Mouse (Mus musculus) kidney, adult 2 months (tissue): ENCODE results near the gene Fam234a. TPM values are rescaled to one million over a fixed set of nuclear protein-coding genes. Genes with fewer than 3 reads are reported as not detected.
A peak's percentile ranks its signal among the peaks of the same experiment; 100 is the strongest.

ENCODE experiments used
- DNase-seq: peaks from one replicate; pipeline ENCODE4 v3.0.0; 2021
- H3K27ac ChIP-seq: fragments of 200-500 bp; 2 replicates; pipeline ENCODE4 v1.5.1; 2012; ENCODE audit warnings: low read depth, low read length, control low read depth, inconsistent platforms; ENCODE audit not compliant: insufficient read depth
- H3K27me3 ChIP-seq: fragments of 200-500 bp; replicated peaks from 2 replicates; pipeline ENCODE4 v1.6.1; 2012; ENCODE audit warnings: mild to moderate bottlenecking, moderate library complexity, low read length, inconsistent platforms; ENCODE audit not compliant: control insufficient read depth, insufficient read depth
- H3K36me3 ChIP-seq: fragments of 200-500 bp; 2 replicates; pipeline ENCODE4 v1.6.1; 2012; ENCODE audit warnings: mild to moderate bottlenecking, moderate library complexity, low read length, inconsistent platforms; ENCODE audit not compliant: control insufficient read depth, insufficient read depth
- H3K4me1 ChIP-seq: fragments of 200-500 bp; 2 replicates; pipeline ENCODE4 v1.6.1; 2011; ENCODE audit warnings: low read length; ENCODE audit not compliant: control insufficient read depth, insufficient read depth
- H3K4me3 ChIP-seq: fragments of 200-500 bp; 2 replicates; pipeline ENCODE4 v1.5.1; 2011; ENCODE audit warnings: mild to moderate bottlenecking, low read depth, low read length, control low read depth; ENCODE audit not compliant: insufficient read depth
- CTCF ChIP-seq: fragments of 200-500 bp; conservative IDR thresholded peaks from 2 replicates; pipeline ENCODE4 v1.5.1; 2011; ENCODE audit warnings: low read depth, mild to moderate bottlenecking, control low read depth, low read length, moderate library complexity, mixed read lengths; ENCODE audit not compliant: insufficient read depth, insufficient read length
- POLR2A ChIP-seq: fragments of 200-500 bp; IDR thresholded peaks from one replicate; pipeline ENCODE4 v1.6.1; 2011; ENCODE audit warnings: low read depth, low read length, control low read depth
- WGBS: fragments of 180-500 bp; shearing (Covaris S2); methylation state at CpG from one replicate; pipeline ENCODE4 v1.1.7; 2018; 5-methylcytosine and 5-hydroxymethylcytosine counted together
- polyA plus RNA-seq: library from polyadenylated mRNA; depleted of rRNA; stranded (reverse); fragments of >200 nt; gene quantifications from 2 replicates; pipeline ENCODE4 v1.2.3, GENCODE M21; 2012

Fam234a gene
- polyA plus RNA-seq, 1 experiment: 112 TPM

DNA sequence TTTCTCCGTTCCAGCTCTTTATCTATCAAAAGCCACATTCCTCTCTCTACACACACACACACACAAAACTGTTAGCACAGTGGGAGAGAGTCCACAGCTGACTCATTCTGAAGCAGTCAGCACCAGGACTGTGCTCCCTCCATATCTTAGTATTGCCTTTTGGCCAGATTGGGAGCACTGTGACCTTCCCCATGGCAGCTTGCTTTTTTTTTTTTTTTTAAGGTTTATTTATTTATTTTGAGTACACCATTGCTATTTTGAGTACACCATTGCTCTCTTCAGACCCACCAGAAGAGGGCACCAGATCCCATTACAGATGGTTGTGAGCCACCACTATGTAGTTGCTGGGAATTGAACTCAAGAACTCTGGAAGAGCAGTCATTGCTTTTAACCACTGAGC lies 24.8 kb upstream of the Fam234a start:
- Histone ChIP-seq H3K27me3 (no peaks in the 10 kb centered on the region), H3K27ac (no peak overlapping the region), H3K36me3 (peaks cover 14% of the 10 kb centered on the region), H3K4me3 (no peak overlapping the region), H3K4me1 (no peaks in the 10 kb centered on the region)
- no peak for DNase-seq
- 74% methylated on average over 1 of the region's 1 CpGs for WGBS
- TF ChIP-seq POLR2A (no peak), CTCF (peak; percentile 18; the same call in 1 of the 2 replicates)

GRCm38 (mm10) chr17:26262384-26262783 lies 18.3 kb upstream of the Fam234a start:
- no peaks in the 10 kb centered on the region for H3K4me1 ChIP-seq

GRCm38 (mm10) chr17:26261826-26262225 lies 17.8 kb upstream of the Fam234a start:
- WGBS: 79% methylated on average over 4 of the region's 4 CpGs
- no peaks in the 10 kb centered on the region for H3K27me3 ChIP-seq
- peaks cover 15% of the 10 kb centered on the region for H3K36me3 ChIP-seq

More at GRCm38 (mm10) chr17:26262384-26262783, 18.3 kb upstream of the Fam234a start:
- TF ChIP-seq CTCF (no peak), POLR2A (no peak)
- no peak overlapping the region for H3K27ac ChIP-seq
- 96% methylated on average over 3 of the region's 3 CpGs for WGBS
- H3K27me3 ChIP-seq: no peaks in the 10 kb centered on the region
- no peak for DNase-seq
- no peak overlapping the region for H3K4me3 ChIP-seq
- H3K36me3 ChIP-seq: peaks cover 17% of the 10 kb centered on the region

GRCm38 (mm10) chr17:26255313-26255712 lies 11.3 kb upstream of the Fam234a start:
- Histone ChIP-seq H3K4me1 (peaks cover 3% of the 10 kb centered on the region; the same call in 1 of the 2 replicates), H3K27ac (no peak overlapping the region), H3K27me3 (no peaks in the 10 kb centered on the region), H3K36me3 (peaks cover 2% of the 10 kb centered on the region), H3K4me3 (no peak overlapping the region)
- TF ChIP-seq POLR2A (no peak), CTCF (no peak)
- no peak for DNase-seq
- WGBS: 94% methylated on average over 7 of the region's 7 CpGs

More at GRCm38 (mm10) chr17:26261826-26262225, 17.8 kb upstream of the Fam234a start:
- DNase-seq: no peak
- Histone ChIP-seq H3K27ac (no peak overlapping the region), H3K4me1 (no peaks in the 10 kb centered on the region), H3K4me3 (no peak overlapping the region)
- TF ChIP-seq CTCF: no peak
- no peak for TF ChIP-seq POLR2A

DNA sequence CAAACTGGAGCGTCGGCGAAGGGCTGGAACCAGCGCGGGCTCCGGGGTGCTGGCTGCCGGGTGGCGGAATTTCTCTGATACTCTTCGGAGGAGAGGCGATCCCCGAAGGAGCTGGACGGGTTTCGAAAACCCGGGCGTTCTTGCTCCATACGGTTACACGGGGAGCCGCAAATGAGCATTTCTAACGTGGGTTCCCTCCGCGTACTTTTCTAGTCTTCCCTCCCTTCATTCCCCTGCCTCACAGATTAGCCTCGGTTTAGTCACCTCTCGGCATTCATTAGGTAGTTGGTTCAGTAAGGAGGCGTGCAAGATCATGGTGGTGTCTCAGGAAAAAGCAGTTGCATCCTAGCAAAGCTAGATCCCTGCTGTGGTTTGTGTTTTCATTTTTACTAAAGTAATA lies 9.4 kb upstream of the Fam234a start:
- Histone ChIP-seq H3K4me1 (peaks cover 3% of the 10 kb centered on the region; the same call in 1 of the 2 replicates), H3K36me3 (peaks cover 2% of the 10 kb centered on the region; the same call in 1 of the 2 replicates), H3K27ac (peak overlapping the region; percentile 84; the same call in 1 of the 2 replicates), H3K27me3 (no peaks in the 10 kb centered on the region), H3K4me3 (peak overlapping the region; percentile 79)
- DNase-seq: no peak
- WGBS: 1% methylated on average over 24 of the region's 24 CpGs
- TF ChIP-seq POLR2A: no peak
- TF ChIP-seq CTCF: no peak

DNA sequence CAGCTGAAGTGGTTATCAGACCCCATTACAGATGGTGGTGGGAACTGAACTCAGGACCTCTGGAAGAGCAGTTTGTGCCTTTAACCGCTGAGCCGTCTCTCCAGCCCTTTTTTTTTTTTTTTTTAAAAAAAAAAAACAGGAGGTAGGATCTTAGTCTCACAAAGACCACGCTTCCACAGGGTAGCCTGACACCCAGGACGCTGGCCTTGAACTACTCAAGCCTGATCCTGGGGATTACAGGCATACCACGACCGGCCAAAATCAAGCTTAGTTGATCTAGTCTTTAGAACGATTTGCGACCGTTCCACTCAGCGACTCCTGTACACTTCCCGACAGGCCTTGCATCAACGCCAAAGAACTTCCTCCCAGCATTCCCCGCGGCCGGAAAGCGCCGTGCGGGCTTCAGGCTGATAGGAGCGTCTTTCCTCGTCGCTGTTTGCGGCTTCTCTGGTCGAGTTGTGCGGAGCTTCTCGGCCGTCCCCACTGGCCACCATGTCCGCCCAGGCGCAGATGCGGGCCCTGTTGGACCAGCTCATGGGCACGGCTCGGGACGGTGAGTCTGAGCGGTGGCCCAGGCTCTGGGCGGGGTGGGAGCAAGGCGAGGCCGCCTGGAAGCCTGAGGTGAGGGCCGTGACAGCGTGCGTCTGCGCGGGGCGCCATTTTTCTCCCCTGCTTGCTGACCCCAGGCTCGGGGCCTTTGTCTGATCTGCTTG lies 8.7 kb upstream of the Fam234a start, which contains the start of gene Luc7l:
Luc7l (plus strand) TSS at position 358 of the 713 bp plus-strand sequence.
- under 1% methylated on average over 43 of the region's 43 CpGs for WGBS
- Histone ChIP-seq H3K27me3 (no peaks in the 10 kb centered on the region), H3K4me1 (peaks cover 3% of the 10 kb centered on the region; the same call in 1 of the 2 replicates), H3K36me3 (no peaks in the 10 kb centered on the region), H3K27ac (peak within 1 kb of the TSS; percentile 84), H3K4me3 (peak within 1 kb of the TSS; percentile 79)
- DNase-seq: peak; percentile 98
- peak; percentile 49 for TF ChIP-seq POLR2A
- TF ChIP-seq CTCF: no peak

DNA sequence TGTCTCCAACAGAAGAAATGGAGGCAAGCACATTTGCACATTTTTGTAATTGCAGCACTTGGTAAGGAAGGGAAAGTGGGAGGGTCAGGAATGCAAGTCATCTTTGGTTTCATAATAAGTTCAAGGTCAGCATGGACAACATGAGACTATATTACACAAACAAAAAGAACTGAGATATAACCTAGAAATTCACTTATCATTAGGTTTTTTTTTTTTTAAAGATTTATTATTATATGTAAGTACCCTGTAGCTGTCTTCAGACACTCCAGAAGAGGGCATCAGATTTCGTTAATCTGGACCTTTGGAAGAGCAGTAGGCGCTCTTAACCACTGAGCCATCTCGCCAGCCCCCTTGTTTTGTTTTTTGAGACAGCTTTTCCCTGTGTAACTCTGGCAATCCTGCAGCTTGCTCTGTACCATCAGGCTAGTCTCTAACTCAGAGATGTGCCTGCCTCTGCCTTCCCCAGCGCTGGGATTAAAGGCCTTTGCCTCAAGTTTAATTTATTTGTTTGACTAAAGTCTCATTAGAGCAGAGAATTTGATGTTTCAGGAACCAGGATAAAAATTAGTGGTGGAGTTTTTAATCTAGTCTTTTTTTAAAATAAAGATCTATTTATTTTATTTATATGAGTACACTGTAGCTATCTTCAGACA lies 8.0 kb upstream of the Fam234a start:
- Histone ChIP-seq H3K36me3 (no peaks in the 10 kb centered on the region), H3K27me3 (no peaks in the 10 kb centered on the region), H3K27ac (no peak overlapping the region), H3K4me3 (no peak overlapping the region), H3K4me1 (peaks cover 3% of the 10 kb centered on the region; the same call in 1 of the 2 replicates)
- WGBS: 57% methylated on average over 4 of the region's 4 CpGs
- DNase-seq: no peak
- no peak for TF ChIP-seq CTCF
- no peak for TF ChIP-seq POLR2A
